Mouse (Mus musculus): ENCODE measurements around the gene Igdcc4.

Gene Igdcc4

DNA sequence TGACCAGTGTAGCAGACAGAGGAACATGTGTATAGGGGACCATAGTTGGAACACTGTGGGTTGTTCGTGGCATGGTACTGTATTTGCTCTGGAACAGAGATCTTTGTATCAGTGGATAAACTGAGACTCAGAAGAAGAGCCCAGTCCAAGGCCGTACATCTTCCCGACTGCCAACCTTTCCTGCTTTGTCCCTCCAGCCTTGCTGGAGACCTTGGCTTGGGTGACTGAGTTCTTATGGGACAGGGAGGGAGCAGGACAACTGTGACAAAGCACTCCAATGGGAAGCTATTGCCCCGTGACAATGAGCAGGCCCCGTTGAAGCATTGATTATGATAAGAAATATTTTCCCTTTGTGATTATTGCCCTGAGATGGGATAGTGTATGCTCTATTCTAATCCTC is 10.4 kb downstream of the Igdcc4 start:
- DNase-seq (ENCODE audit: low spot score in 2 of 2) = no peak

DNA sequence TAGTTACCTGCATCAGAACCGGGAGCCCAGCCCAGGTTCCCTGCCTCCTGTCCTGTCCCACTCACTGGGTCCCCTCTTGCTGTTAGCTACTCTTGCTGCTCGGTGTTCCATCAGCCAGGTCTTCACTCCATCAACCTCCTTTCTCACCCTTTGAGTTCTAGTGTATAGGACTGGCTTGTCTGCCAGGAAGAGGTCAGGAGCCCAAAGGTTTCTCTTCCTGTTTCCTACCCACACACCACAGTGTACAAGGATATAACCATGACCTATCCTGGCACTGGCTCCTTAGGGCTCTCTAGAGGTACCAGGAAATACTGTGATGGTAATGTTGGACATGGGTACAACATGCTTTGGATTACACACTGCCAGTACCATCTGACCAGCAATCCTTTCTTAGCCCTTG is 12.4 kb downstream of the Igdcc4 start:
- no peak for DNase-seq (ENCODE audit: low spot score in 2 of 2)

DNA sequence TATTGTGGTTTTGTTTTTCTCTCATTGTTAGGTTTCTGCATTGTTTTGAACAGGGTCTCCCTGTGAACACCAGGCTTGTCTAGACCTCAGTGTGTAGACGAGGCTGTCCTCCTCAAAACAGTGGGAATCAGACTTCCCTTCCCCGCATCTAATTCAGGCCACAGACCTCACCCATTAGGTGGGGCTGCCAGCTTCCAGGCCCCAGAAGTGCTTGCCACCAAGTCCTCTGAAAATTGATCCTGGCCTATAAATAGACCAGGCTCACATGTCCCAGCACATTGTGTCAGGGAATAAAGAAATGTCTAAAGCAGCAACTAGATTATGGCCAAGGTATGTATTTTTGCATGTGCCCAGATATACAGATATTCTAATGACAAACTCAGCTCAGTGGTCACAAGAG is 14.6 kb downstream of the Igdcc4 start:
- no peak for DNase-seq (ENCODE audit: low spot score in 2 of 2)

DNA sequence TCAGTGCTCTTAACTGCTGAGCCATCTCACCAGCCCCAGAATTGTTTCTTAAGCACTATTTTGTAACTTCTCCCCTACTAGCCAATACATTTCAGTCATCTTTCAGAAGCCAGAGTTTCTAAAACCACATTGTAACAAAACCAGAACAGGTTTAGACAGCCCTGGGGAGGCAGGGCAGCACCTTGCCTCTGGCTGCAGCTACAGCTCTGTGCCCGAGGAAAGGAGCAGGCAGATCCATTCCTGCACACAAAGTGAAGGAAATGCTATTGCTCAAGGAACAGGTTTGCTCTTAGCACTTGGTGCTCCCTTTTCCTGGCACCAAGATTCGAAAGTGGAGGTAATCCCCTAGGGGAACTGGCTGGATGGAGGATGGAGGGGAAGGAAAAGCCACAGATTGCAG is 16.2 kb downstream of the Igdcc4 start:
- no peak for DNase-seq (ENCODE audit: low spot score in 2 of 2)

DNA sequence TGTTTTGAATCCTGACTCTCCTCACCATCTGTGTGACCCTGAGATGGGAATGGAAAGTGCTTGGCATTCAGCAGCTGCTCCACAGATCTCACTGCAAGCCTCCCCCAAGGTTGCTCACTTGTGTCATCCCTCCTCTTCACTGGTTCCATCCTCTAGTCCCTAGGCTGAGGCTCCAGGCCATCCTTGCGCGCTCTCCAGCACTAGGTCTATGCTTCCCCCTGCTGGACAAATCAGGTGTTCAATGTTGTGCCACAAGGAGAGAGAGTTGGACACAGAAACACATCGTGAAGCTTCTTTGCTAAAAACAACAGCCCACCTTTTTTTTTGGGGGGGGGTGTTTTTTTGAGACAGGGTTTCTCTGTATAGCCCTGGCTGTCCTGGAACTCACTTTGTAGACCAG is 19.6 kb downstream of the Igdcc4 start:
- peak; percentile 59 to 78 for DNase-seq (ENCODE audit: low spot score in 2 of 2)

DNA sequence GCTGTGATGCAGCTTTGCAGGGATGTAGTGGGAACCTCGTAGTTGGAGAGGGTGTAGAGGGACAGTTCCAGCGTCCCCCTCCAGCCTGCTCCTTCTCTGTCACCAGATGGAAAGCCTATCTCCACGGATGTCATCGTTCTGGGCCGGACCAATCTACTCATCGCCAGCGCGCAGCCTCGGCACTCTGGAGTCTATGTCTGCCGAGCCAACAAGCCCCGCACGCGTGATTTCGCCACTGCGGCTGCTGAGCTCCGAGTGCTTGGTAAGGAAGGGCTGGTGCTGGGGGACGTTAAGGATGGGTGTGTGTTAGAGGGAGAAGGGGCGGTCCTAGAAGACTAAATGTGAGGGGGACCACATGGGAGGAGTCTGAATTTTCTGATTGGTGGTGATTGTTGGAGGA is 21.3 kb downstream of the Igdcc4 start:
- DNase-seq (ENCODE audit: low spot score in 2 of 2) = no peak

DNA sequence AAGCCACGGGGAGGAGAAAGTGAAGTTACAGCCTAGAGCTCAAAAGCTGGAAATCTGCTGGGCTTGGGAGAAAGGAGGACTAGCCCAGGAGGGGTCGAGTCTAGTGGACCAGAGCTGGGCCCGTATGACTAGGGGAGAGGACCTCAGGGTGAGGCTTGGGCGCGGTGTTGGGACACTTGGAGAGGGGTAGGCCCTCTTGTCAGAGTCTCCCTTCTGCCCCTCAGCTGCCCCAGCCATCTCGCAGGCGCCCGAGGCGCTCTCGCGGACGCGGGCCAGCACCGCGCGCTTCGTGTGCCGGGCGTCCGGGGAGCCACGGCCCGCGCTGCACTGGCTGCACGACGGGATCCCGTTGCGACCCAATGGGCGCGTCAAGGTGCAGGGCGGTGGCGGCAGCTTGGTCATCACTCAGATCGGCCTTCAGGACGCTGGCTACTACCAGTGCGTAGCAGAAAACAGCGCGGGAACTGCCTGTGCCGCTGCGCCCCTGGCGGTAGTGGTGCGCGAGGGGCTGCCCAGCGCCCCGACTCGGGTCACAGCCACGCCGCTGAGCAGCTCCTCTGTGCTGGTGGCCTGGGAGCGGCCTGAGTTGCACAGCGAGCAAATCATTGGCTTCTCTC is 22.4 kb downstream of the Igdcc4 start:
- DNase-seq (ENCODE audit: low spot score in 2 of 2) = peak in 1 of 2 experiments; percentile 69

DNA sequence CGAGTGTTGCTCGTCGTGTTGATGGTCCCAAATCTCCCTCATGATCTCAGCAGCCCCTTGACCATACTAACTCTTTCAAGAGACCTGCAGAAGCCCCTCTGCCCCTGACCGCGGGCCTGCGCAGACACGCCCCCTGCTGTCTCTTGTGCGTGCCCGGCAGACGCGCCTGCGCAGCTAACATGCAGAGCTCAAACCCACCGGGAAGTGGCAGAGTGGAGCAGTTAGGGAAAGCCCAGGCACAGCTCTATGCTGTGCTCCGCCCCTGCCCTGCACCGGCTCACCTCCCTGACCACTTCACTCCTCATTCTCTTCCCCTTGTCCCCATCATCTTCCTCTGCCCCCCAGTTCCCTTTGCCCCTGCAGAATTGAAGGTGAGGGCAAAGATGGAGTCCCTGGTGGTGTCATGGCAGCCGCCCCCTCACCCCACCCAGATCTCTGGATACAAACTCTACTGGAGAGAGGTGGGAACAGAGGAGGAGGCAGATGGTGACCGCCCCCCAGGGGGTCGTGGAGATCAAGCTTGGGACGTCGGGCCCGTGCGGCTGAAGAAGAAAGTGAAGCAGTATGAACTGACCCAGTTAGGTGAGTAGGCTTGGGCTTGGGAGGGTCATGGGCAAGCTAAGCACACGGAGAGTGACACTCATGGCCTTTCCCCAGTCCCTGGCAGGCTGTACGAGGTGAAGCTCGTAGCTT is 27.0 kb downstream of the Igdcc4 start:
- DNase-seq (ENCODE audit: low spot score in 2 of 2) = peak in 1 of 2 experiments; percentile 48

DNA sequence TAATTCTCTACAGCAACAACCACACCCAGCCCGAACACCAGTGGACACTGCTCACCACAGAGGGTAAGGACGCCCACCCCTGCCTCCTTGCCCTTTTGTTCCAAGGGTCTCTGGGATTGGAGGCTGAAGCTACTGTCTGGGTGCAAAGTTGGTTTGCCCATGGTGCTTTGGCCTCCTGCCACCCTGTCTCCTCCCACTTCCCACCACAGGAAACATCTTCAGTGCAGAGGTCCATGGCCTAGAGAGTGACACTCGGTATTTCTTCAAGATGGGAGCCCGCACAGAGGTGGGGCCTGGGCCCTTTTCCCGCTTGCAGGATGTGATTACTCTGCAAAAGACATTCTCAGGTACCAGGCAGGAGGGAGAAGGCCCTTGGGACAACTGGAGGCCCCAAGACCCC is 30.4 kb downstream of the Igdcc4 start:
- DNase-seq (ENCODE audit: low spot score in 2 of 2) = no peak

DNA sequence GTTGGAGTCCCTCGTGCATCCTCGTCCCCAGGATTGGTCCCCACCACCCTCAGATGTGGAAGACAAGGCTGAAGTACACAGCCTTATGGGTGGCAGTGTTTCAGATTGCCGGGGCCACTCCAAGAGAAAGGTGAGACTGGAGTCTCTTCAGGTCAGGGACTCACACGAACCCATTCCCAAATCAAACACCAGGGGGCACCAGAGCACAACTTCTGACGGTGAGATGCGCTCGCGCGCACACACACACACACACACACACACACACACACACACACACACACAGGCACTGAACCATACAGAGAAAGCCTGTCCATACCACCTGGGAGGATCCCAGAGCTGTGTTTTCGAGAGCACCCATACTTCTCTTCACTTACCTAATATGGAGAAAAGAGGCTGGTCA is 32.5 kb downstream of the Igdcc4 start:
- peak; percentile 57 to 83 for DNase-seq (ENCODE audit: low spot score in 2 of 2)

DNA sequence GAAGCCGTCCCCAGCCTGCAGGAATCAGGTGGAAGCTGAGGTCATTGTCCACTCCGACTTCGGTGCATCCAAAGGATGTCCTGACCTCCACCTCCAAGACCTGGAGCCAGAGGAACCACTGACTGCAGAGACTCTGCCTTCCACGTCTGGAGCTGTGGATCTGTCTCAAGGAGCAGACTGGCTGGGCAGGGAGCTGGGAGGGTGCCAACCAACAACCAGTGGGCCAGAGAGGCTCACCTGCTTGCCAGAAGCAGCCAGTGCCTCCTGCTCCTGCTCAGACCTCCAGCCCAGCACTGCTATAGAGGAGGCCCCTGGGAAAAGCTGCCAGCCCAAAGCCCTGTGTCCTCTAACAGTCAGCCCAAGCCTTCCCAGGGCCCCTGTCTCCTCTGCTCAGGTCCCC is 33.8 kb downstream of the Igdcc4 start:
- DNase-seq (ENCODE audit: low spot score in 2 of 2) = no peak

DNA sequence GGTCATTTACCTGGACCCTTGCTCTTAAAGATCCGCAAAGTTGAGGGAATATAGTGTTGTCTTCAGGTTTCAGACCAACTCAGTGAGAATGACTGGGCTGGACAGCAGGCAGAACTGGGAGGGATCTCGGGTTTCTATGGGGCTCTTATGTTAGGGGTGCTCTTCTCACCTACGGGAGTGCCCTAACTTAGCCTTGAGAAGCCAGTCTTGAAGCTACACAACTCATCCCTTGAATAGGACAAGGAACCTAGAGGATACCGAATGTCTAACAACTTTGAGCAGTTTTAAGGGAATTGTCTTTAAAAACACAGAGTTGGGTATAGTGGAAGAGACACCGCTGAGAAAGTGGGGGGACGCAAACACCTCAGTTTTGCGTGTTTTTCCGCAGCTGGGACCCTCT is 39.2 kb downstream of the Igdcc4 start:
- DNase-seq (ENCODE audit: low spot score in 2 of 2) = no peak

DNA sequence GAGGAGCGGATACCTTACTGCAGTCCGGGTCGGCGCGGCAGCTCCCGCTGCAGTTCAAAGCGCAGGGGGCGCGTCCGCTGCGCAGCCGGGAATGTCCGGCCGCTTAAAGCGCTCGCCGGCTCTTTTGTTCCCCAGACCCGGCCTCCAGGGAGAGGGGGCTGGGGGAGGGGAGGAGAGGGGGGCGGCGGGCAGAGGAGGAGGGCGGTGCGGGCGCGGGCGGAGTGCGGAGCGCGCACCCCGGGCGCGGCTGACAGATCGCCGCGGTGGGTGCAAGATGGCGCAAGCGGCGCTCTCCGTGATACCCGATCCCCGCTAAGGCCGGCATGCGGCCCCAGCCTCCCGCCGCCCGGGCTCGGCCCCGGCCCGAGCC is 39.6 kb downstream of the Igdcc4 start, which contains the start of gene Igdcc3:
TSS of gene Igdcc3 (plus strand) at position 254 of the 370 bp plus-strand sequence.
- peak in 1 of 2 experiments; percentile 53 for DNase-seq (ENCODE audit: low spot score in 2 of 2)

DNA sequence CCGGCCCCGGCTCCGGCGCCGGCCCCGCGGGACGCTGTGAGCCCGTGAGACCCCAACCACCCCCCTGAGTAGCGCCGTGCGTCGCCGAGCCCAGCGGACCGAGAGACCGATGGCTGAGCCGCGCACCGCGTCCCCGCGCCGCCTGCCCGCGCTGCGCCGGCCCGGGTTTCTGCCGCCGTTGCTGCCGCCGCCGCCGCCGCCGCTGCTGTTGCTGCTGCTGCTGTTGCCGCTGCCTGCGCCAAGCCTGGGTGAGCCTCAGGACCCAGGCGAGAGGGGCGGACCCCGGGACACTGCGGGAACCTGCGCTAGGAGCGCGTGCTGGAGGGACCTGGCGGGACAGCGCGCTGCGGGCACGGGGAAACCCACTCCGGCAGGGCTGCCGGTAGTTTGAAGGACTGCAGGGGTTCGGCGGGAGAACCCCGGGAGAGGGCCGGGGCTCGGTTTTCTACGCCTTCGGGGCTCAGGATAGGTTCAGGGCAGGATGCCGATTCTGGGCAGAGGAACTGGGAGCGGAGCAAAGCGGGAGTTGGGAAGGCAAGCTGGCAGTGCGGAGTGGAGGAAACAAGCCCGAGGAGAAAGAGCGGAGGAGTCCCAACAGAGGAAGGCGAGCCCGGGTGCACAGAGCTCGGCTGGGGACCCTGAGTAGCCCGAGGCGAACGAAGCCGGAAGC is 40.2 kb downstream of the Igdcc4 start:
- peak in 1 of 2 experiments; percentile 59 for DNase-seq (ENCODE audit: low spot score in 2 of 2)

DNA sequence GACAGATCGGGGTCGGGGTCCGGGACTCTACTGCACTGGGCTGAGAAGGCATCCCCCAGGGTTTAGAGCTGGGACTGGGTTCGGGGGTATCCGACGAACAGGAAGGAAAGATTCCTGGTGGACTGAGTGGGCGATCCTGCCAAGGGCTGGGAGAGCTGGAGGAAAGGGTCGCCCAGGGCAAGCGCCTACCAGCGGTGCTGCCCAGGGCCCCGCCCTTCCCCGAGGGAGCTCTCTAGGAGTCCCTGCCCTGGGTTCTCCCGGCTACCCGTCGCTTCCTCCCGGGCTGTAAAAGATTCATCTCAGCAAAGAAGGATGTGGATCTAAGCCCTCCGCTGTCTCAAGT is 40.7 kb downstream of the Igdcc4 start:
- no peak for DNase-seq (ENCODE audit: low spot score in 2 of 2)

DNA sequence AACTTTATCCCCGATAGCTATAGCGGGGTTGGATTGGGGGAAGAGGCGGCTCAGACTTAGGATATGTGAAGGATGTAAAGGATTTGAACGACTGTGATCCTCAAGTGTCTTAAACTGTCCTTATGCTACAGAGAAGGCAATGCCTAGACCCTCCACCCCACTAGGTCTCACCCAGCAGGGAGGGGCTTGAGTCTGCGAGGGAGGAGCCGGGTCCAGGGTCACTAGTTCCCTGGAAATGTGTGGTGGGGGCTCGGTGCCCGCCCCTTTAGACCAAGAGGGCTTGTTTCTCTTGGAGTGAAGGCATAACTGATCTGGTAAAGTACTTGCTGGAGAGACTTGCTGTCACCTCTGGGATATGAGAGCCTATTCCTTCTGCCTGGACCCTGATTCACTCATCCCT is 41.1 kb downstream of the Igdcc4 start:
- no peak for DNase-seq (ENCODE audit: low spot score in 2 of 2)

DNA sequence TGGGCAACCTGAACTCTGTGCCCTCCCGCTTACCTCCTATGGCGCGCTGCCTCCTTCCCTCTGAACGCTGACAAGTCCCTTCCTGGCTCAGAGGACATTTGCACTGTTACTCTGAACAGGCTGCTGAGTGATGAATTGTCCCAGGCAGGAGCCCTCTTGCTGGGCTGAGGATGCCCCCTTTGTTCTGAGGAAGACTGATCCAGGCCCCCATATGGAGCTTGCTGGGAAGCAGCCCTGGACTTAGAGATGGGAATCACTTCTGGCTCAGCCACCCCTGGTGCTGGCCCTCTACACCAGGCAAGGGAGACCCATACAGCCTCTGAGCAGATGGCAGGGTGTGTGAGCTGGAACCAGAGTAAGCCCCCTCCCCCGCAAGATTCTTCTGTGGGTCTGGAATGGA is 44.7 kb downstream of the Igdcc4 start:
- no peak for DNase-seq (ENCODE audit: low spot score in 2 of 2)

DNA sequence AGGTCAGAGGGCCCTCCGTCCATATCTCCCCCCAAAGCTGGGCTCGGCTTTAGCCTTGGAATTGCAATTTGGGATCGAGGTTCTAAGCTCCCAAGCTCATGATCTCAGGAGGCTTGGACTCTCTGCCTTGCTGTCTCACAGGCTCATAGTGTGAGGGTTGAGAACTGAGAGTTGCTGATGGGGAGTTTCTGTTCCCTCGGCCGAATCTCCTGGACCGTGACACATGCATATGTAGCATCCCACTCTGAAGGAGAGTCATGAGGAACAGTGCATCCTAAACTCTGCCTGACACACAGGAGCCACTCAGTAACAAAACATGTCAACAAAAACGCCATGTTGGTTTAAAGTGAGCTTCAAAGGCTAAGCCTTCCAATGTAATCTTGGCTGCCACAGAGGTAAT is 47.2 kb downstream of the Igdcc4 start:
- no peak for DNase-seq (ENCODE audit: low spot score in 2 of 2)

DNA sequence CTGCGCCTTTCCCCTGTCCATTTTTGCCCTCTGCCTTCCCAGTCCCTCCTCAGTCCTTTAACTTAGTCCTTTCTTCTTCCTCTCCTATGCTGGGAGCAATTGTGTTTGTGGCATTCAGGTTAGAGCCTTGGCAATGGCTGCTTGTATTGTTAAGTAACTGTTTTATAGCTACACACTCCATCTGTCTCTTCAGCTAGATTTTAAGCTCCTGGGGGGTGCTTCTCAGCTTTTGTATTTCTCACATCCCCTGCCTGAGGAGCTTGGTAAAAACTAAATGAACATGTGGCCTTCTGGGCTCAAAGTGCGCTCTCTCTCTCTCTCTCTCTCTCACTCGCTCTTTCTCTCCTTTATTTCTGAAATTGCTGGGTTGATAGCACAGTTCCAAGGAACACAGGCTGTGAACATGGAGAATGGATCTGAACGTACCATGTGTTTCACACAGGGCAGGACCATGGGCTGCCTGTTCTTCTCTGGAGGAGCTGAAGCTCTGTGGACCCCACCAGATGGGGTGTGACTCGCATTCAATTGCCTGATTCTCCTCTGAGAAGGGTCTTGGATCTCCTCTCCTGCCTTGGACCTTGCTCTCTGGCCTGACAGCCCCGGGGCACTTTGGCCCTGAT is 51.5 kb downstream of the Igdcc4 start:
- DNase-seq (ENCODE audit: low spot score in 2 of 2) = no peak

DNA sequence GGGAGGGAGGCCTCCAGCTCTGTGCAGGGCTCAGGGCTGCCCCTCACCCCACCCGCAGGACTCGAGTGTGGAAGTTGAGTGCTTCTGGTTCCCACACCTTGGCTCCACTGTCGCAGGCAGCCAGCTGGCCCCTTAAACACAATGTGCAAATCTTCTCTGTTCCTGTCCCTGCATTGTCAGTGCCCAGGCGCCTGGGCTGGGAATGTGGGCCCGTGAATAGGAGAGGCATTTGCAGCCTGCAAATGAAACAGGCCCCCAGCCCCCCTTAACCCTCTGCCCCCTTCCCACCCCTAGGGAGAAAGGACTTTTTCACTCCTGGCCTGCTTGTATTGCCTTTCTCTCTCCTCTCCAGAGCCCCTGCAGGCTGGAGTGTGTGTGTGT is 52.0 kb downstream of the Igdcc4 start:
- DNase-seq (ENCODE audit: low spot score in 2 of 2) = no peak

DNA sequence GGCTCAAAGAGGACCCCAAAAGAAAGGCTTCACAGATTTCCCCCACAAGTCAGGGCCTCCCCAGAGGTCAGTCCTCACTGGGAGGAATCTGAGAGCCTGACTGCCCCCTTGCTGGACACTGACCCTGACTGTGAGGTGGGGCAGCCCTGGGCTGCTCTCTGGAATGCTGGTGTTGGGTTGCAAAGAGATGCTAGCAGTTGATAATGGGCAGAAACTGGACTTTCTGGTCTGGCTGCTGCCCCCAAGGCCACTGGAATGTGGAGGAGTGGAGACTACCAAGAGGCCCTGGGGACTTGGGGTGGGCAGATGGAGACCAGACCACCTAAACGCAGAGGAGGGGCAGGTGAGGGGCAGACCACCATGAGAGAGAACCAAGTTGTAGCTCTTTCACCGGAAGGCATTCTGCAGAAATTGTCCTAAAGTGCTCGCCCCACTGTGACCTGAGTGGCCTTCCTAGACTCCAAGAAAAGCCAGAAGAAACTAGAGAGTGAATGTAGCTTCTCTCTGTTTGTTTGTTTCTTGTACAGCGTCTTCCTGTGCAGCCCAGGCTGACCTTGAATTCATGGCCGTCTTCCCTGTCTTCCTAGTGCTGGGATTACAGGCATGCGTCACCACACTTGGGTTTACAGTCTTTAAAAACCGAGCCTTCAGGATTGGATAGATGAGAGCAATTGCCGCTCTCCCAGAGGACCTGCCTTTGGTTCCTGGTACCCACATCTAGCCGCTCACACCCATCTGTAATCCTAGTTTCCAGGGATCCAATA is 53.6 kb downstream of the Igdcc4 start:
- peak in 1 of 2 experiments; percentile 52 for DNase-seq (ENCODE audit: low spot score in 2 of 2)

DNA sequence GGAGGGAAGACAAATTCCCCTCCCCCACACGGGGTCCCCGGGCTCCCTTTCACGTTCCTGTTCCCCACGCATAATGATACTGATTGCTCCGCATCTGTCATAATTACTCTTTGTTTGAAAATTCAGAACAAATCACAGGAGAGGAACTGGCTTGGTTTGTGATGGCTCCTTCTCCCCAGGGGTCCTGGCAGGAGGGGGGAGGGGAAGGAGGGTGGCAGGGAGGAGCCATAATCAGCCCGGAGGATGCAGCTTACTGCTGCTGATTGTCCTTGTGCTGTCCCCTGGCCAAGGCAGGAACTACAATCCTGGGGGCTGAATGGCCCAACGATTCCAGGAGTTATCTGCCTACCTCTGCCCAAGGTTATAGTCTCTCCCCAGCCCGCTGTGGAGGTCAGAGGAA is 55.3 kb downstream of the Igdcc4 start:
- no peak for DNase-seq (ENCODE audit: low spot score in 2 of 2)
